Mouse (Mus musculus) stomach, embryonic 16.5 days (tissue): Measurements from ENCODE around the gene Ckap2l. TPM values are rescaled to one million over a fixed set of nuclear protein-coding genes. Genes with fewer than 3 reads are reported as not detected.

ENCODE experiments used
- ATAC-seq: fragments of 200-750 bp; cut with Nextera tagmentation; 2 replicates; pipeline ENCODE4 v1.8.0; 2017; ENCODE audit warnings: moderate number of reproducible peaks, moderate TSS enrichment; ENCODE audit not compliant: insufficient read depth, low FRiP score
- H3K27ac ChIP-seq: fragments of 300-500 bp; sonication (generic); 2 replicates; pipeline ENCODE4 v1.5.1; 2014; ENCODE audit warnings: low read length
- H3K27me3 ChIP-seq: fragments of 300-500 bp; sonication (generic); 2 replicates; pipeline ENCODE4 v1.6.1; 2014; ENCODE audit warnings: low read length, control low read depth, mixed read lengths; ENCODE audit not compliant: control insufficient read depth, insufficient read depth
- H3K36me3 ChIP-seq: fragments of 300-500 bp; sonication (generic); 2 replicates; pipeline ENCODE4 v1.6.1; 2014; ENCODE audit warnings: low read length; ENCODE audit not compliant: control insufficient read depth, insufficient read depth
- H3K4me1 ChIP-seq: fragments of 300-500 bp; sonication (generic); 2 replicates; pipeline ENCODE4 v1.6.1; 2014; ENCODE audit warnings: low read length, control low read depth, mixed read lengths; ENCODE audit not compliant: control insufficient read depth, insufficient read depth
- H3K4me2 ChIP-seq: fragments of 300-500 bp; sonication (generic); 2 replicates; pipeline ENCODE4 v1.6.1; 2014; ENCODE audit warnings: low read depth, low read length, mixed read lengths
- H3K4me3 ChIP-seq: fragments of 300-500 bp; sonication (generic); replicated peaks from 2 replicates; pipeline ENCODE4 v1.5.1; 2014; ENCODE audit warnings: mild to moderate bottlenecking, low read length
- H3K9ac ChIP-seq: fragments of 300-500 bp; sonication (generic); 2 replicates; pipeline ENCODE4 v1.6.1; 2014; ENCODE audit warnings: low read length
- H3K9me3 ChIP-seq: fragments of 300-500 bp; sonication (generic); replicated peaks from 2 replicates; pipeline ENCODE4 v1.6.1; 2016; ENCODE audit warnings: low read length, control low read depth; ENCODE audit not compliant: control insufficient read depth
- WGBS: fragments of 180-500 bp; shearing (Covaris S2); extraction: QIAGEN DNeasy Blood & Tissue Kit; methylation state at CpG from one replicate; pipeline ENCODE4 v1.1.7; 2014; 5-methylcytosine and 5-hydroxymethylcytosine counted together
- polyA plus RNA-seq: library from polyadenylated mRNA; unstranded; fragments of >200 nt; fragmentation: Nextera tagmentation; extraction: Ambion mirVana; gene quantifications from 2 replicates; pipeline ENCODE4 v1.2.1, GENCODE M21; 2015

Ckap2l gene
- polyA plus RNA-seq, 1 experiment from 2014 or later, result 35.4 TPM

- Histone ChIP-seq H3K4me2 (no peak overlapping the region), H3K27ac (no peak overlapping the region), H3K9me3 (no peaks in the 10 kb centered on the region), H3K4me3 (no peak overlapping the region), H3K9ac (no peak overlapping the region), H3K27me3 (no peaks in the 10 kb centered on the region), H3K4me1 (0 out of 2 replicates have a peak, but pooled peaks cover 5% of the 10 kb centered on the region), H3K36me3 (no peaks in the 10 kb centered on the region)
- no peak for ATAC-seq
- WGBS, result 69% methylated on average over 4 of the region's 4 CpGs
Observed at GRCm38 (mm10) chr2:129256006-129256405, 41.0 kb downstream of the Ckap2l start.

- H3K9me3 ChIP-seq, result no peaks in the 10 kb centered on the region
- no peak overlapping the region for H3K4me3 ChIP-seq
- no peak overlapping the region for H3K27ac ChIP-seq
- no peak for ATAC-seq
- H3K4me2 ChIP-seq, result no peak overlapping the region
- H3K36me3 ChIP-seq, result no peaks in the 10 kb centered on the region
- 32% methylated on average over 2 of the region's 2 CpGs for WGBS
- H3K4me1 ChIP-seq, result 0 out of 2 replicates have a peak, but pooled peaks cover 5% of the 10 kb centered on the region
- no peaks in the 10 kb centered on the region for H3K27me3 ChIP-seq
- no peak overlapping the region for H3K9ac ChIP-seq
Observed at GRCm38 (mm10) chr2:129254076-129254475, 42.9 kb downstream of the Ckap2l start.

GRCm38 (mm10) chr2:129253631-129253970 is 43.4 kb downstream of the Ckap2l start:
- 0 out of 2 replicates have a peak, but pooled peaks cover 5% of the 10 kb centered on the region for H3K4me1 ChIP-seq
- H3K9me3 ChIP-seq, result no peaks in the 10 kb centered on the region
- H3K4me3 ChIP-seq, result no peak overlapping the region
- no peak overlapping the region for H3K27ac ChIP-seq
- H3K36me3 ChIP-seq, result no peaks in the 10 kb centered on the region
- no peak for ATAC-seq
- H3K4me2 ChIP-seq, result no peak overlapping the region
- H3K27me3 ChIP-seq, result no peaks in the 10 kb centered on the region
- 56% methylated on average over 2 of the region's 2 CpGs for WGBS
- no peak overlapping the region for H3K9ac ChIP-seq

GRCm38 (mm10) chr2:129252836-129253630 is 44.0 kb downstream of the Ckap2l start:
- Histone ChIP-seq H3K4me2 (no peak overlapping the region), H3K27ac (no peak overlapping the region), H3K4me3 (no peak overlapping the region), H3K27me3 (no peaks in the 10 kb centered on the region), H3K9ac (no peak overlapping the region), H3K36me3 (no peaks in the 10 kb centered on the region), H3K4me1 (no peaks in the 10 kb centered on the region), H3K9me3 (no peaks in the 10 kb centered on the region)
- no peak for ATAC-seq
- 87% methylated on average over 19 of the region's 19 CpGs for WGBS

- Histone ChIP-seq H3K9me3 (no peaks in the 10 kb centered on the region), H3K27me3 (no peaks in the 10 kb centered on the region), H3K36me3 (no peaks in the 10 kb centered on the region), H3K4me3 (no peak overlapping the region), H3K4me1 (no peaks in the 10 kb centered on the region), H3K27ac (no peak overlapping the region), H3K9ac (no peak overlapping the region), H3K4me2 (no peak overlapping the region)
- no peak for ATAC-seq
- 52% methylated on average over 1 of the region's 1 CpGs for WGBS
Observed at GRCm38 (mm10) chr2:129249321-129249720, 47.7 kb downstream of the Ckap2l start.

GRCm38 (mm10) chr2:129247707-129248121 is 49.3 kb downstream of the Ckap2l start:
- H3K4me3 ChIP-seq, result no peak overlapping the region
- no peaks in the 10 kb centered on the region for H3K36me3 ChIP-seq
- ATAC-seq, result no peak
- H3K9ac ChIP-seq, result no peak overlapping the region
- no peak overlapping the region for H3K4me2 ChIP-seq
- no peaks in the 10 kb centered on the region for H3K27me3 ChIP-seq
- H3K4me1 ChIP-seq, result no peaks in the 10 kb centered on the region
- no peak overlapping the region for H3K27ac ChIP-seq
- WGBS, result 88% methylated on average over 7 of the region's 7 CpGs
- no peaks in the 10 kb centered on the region for H3K9me3 ChIP-seq

GRCm38 (mm10) chr2:129246924-129247323 is 50.1 kb downstream of the Ckap2l start:
- H3K9me3 ChIP-seq, result no peaks in the 10 kb centered on the region
- H3K4me3 ChIP-seq, result no peak overlapping the region
- no peak overlapping the region for H3K27ac ChIP-seq
- H3K36me3 ChIP-seq, result no peaks in the 10 kb centered on the region
- no peak for ATAC-seq
- H3K27me3 ChIP-seq, result no peaks in the 10 kb centered on the region
- H3K4me2 ChIP-seq, result no peak overlapping the region
- H3K4me1 ChIP-seq, result no peaks in the 10 kb centered on the region
- 92% methylated on average over 12 of the region's 12 CpGs for WGBS
- no peak overlapping the region for H3K9ac ChIP-seq

- Histone ChIP-seq H3K36me3 (no peaks in the 10 kb centered on the region), H3K4me2 (no peak overlapping the region), H3K9ac (no peak overlapping the region), H3K9me3 (no peaks in the 10 kb centered on the region), H3K4me3 (no peak overlapping the region), H3K4me1 (no peaks in the 10 kb centered on the region), H3K27ac (no peak overlapping the region), H3K27me3 (no peaks in the 10 kb centered on the region)
- 72% methylated on average over 7 of the region's 7 CpGs for WGBS
- ATAC-seq, result no peak
Observed at GRCm38 (mm10) chr2:129246436-129246835, 50.6 kb downstream of the Ckap2l start.

GRCm38 (mm10) chr2:129245618-129246017 is 51.4 kb downstream of the Ckap2l start:
- no peak overlapping the region for H3K4me2 ChIP-seq
- H3K27me3 ChIP-seq, result no peaks in the 10 kb centered on the region
- no peak overlapping the region for H3K4me3 ChIP-seq
- H3K36me3 ChIP-seq, result no peaks in the 10 kb centered on the region
- no peaks in the 10 kb centered on the region for H3K4me1 ChIP-seq
- H3K27ac ChIP-seq, result no peak overlapping the region
- ATAC-seq, result peak; percentile 72
- no peak overlapping the region for H3K9ac ChIP-seq
- no peaks in the 10 kb centered on the region for H3K9me3 ChIP-seq
- WGBS, result 41% methylated on average over 5 of the region's 5 CpGs
